Mouse (Mus musculus): ENCODE results near the gene Slc6a21. TPM values are rescaled to one million over a fixed set of nuclear protein-coding genes. Genes with fewer than 3 reads are reported as not detected.

Slc6a21 gene
- polyA plus RNA-seq, 1 experiment = not detected

DNA sequence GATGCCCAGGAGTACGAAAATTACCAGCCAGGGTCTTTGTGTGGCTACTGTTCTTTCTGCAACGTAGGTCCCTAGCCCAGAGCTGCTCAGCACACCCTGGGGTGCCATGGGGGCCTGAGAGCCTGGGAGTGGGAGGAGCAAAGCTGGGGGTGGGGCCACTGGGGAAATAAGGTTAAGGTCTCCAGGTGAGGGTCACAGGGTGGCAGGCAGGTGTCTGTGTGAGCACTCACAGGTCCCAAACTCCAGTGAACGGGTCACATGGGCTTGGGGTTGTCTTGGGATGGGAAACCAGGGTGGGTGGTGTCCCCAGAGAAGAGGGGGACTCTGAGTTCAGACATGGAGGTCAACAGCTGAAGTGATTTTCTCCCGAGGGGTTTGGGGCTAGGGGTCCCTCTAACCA lies 60.2 kb downstream of the Slc6a21 start:
- H3K9me3 ChIP-seq (ENCODE audit: control insufficient read depth, low read length) = no peaks in the 10 kb centered on the region
- no peaks in the 10 kb centered on the region for H3K36me3 ChIP-seq (ENCODE audit: control insufficient read depth)
- H3K4me3 ChIP-seq (replicated peaks) = no peak overlapping the region
- peaks cover 81% of the 10 kb centered on the region for H3K27me3 ChIP-seq (ENCODE audit: control insufficient read depth)
- peaks cover 59% of the 10 kb centered on the region for H3K4me1 ChIP-seq (ENCODE audit: control insufficient read depth)
- no peak for TF ChIP-seq GATA1 (IDR thresholded peaks at IDR 0.05; ENCODE audit: low read length)
- TF ChIP-seq TAL1 (IDR thresholded peaks at IDR 0.05; ENCODE audit: low read length) = no peak

DNA sequence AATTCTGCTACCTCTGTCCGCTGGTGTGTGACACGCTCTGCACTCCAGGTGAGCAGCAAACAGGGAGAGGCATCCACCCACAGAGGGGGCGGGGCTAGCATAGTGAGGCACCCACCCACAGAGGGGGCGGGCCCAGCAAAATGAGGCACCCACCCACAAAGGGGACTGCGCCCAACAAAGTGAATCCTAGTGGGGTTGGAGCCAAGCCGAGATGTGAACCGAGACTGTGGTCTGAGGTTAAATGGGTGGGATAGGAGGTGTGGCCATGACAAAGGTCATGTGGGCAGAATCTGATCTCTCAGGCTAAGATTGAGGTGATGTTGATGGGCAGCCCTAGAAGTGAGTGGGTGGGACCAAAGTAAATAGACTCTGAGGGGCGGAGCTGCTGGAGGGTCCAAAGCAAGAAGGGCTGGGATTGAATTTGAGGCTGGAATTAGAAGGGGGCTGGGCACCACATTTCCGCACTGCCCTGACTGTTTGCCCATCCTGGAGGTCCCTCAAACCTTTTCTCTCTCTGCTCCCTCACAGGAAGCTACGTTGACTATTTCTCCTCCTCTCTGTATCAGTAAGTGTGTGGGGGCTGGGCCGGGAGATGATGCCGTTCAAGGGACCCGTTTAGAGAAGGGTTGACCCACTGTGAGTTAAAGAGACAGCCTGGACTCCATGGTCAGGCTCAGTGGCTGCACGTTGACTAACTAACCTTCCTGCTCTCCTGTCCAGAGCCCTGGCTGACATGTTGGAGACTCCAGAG lies 61.0 kb downstream of the Slc6a21 start:
- no peaks in the 10 kb centered on the region for H3K36me3 ChIP-seq (ENCODE audit: control insufficient read depth)
- no peak for TF ChIP-seq GATA1 (IDR thresholded peaks at IDR 0.05; ENCODE audit: low read length)
- no peak for TF ChIP-seq TAL1 (IDR thresholded peaks at IDR 0.05; ENCODE audit: low read length)
- no peak overlapping the region for H3K4me3 ChIP-seq (replicated peaks)
- H3K4me1 ChIP-seq (ENCODE audit: control insufficient read depth) = peaks cover 54% of the 10 kb centered on the region
- H3K9me3 ChIP-seq (ENCODE audit: control insufficient read depth, low read length) = no peaks in the 10 kb centered on the region
- peaks cover 75% of the 10 kb centered on the region for H3K27me3 ChIP-seq (ENCODE audit: control insufficient read depth)

Other genes with a start within 250 kb of the Slc6a21 start
- gene Prr12, start 224.6 kb upstream of the Slc6a21 start, polyA plus RNA-seq (2012) = 1.6 and 2.9 TPM in 2 replicates
- gene Nosip, start 215.1 kb upstream of the Slc6a21 start, polyA plus RNA-seq (2012) = 12.5 and 14.9 TPM in 2 replicates
- 3.0 and 3.6 TPM in 2 replicates for gene Prrg2, start 214.8 kb upstream of the Slc6a21 start, polyA plus RNA-seq (2012)
- gene Rcn3, start 185.3 kb upstream of the Slc6a21 start, polyA plus RNA-seq (2012) = 0.86 and 0.91 TPM in 2 replicates
- gene Fcgrt, start 173.7 kb upstream of the Slc6a21 start, polyA plus RNA-seq (2012) = 1.0 TPM in 2 replicates
- gene Rps11, start 153.1 kb upstream of the Slc6a21 start, polyA plus RNA-seq (2012) = 22.2 and 23.5 TPM in 2 replicates
- gene Rpl13a, start 148.8 kb upstream of the Slc6a21 start, polyA plus RNA-seq (2012) = 438 and 543 TPM in 2 replicates
- not detected in 2 replicates for gene Gm45713, start 141.3 kb upstream of the Slc6a21 start, polyA plus RNA-seq (2012)
- 1.7 TPM in 2 replicates for gene Flt3l, start 141.1 kb upstream of the Slc6a21 start, polyA plus RNA-seq (2012)
- 6.2 and 7.2 TPM in 2 replicates for gene Pih1d1, start 123.2 kb upstream of the Slc6a21 start, polyA plus RNA-seq (2012)
- gene Aldh16a1, start 122.9 kb upstream of the Slc6a21 start, polyA plus RNA-seq (2012) = 13.5 and 16.3 TPM in 2 replicates
- 0.02 TPM in 1 of 2 replicates, not detected in the other for gene Slc17a7, start 113.6 kb upstream of the Slc6a21 start, polyA plus RNA-seq (2012)
- gene Gfy, start 97.9 kb upstream of the Slc6a21 start, polyA plus RNA-seq (2012) = not detected in 2 replicates
- gene Pth2, start 96.5 kb upstream of the Slc6a21 start, polyA plus RNA-seq (2012) = not detected in 2 replicates
- 0.05 TPM in 1 of 2 replicates, not detected in the other for gene Ccdc155, start 72.6 kb upstream of the Slc6a21 start, polyA plus RNA-seq (2012)
- 0.55 and 0.60 TPM in 2 replicates for gene Dkkl1, start 65.4 kb upstream of the Slc6a21 start, polyA plus RNA-seq (2012)
- gene Tead2, start 61.8 kb upstream of the Slc6a21 start, polyA plus RNA-seq (2012) = 0.06 and 0.10 TPM in 2 replicates
- gene Cd37, start 38.4 kb upstream of the Slc6a21 start, polyA plus RNA-seq (2012) = 0.70 and 1.2 TPM in 2 replicates
- gene Slc6a16, start 36.4 kb upstream of the Slc6a21 start, polyA plus RNA-seq (2012) = not detected in 2 replicates
- gene Trpm4, start 56.3 kb downstream of the Slc6a21 start, polyA plus RNA-seq (2012) = 0.02 and 0.04 TPM in 2 replicates
- gene Hrc, start 57.8 kb downstream of the Slc6a21 start, polyA plus RNA-seq (2012) = not detected in 2 replicates
- gene Ppfia3, start 89.5 kb downstream of the Slc6a21 start, polyA plus RNA-seq (2012) = 0.13 and 0.33 TPM in 2 replicates
- 0.18 TPM in 1 of 2 replicates, not detected in the other for gene Lin7b, start 93.1 kb downstream of the Slc6a21 start, polyA plus RNA-seq (2012)
- 68.0 and 79.6 TPM in 2 replicates for gene Snrnp70, start 118.2 kb downstream of the Slc6a21 start, polyA plus RNA-seq (2012)
- gene Kcna7, start 128.1 kb downstream of the Slc6a21 start, polyA plus RNA-seq (2012) = not detected in 2 replicates
- not detected in 2 replicates for gene Ntf5, start 136.2 kb downstream of the Slc6a21 start, polyA plus RNA-seq (2012)
- gene Lhb, start 143.3 kb downstream of the Slc6a21 start, polyA plus RNA-seq (2012) = not detected in 2 replicates
- gene Gys1, start 157.3 kb downstream of the Slc6a21 start, polyA plus RNA-seq (2012) = 0.09 and 0.12 TPM in 2 replicates
- gene Ruvbl2, start 160.6 kb downstream of the Slc6a21 start, polyA plus RNA-seq (2012) = 15.2 and 15.3 TPM in 2 replicates
- 3,659 and 3,743 TPM in 2 replicates for gene Ftl1, start 182.4 kb downstream of the Slc6a21 start, polyA plus RNA-seq (2012)
- 24.4 and 25.7 TPM in 2 replicates for gene Bax, start 189.4 kb downstream of the Slc6a21 start, polyA plus RNA-seq (2012)
- gene Tulp2, start 204.4 kb downstream of the Slc6a21 start, polyA plus RNA-seq (2012) = 0.03 and 0.08 TPM in 2 replicates
- not detected in 2 replicates for gene Gm45808, start 209.3 kb downstream of the Slc6a21 start, polyA plus RNA-seq (2012)
- gene Dhdh, start 211.3 kb downstream of the Slc6a21 start, polyA plus RNA-seq (2012) = 0.01 and 0.02 TPM in 2 replicates
- 54.7 and 66.6 TPM in 2 replicates for gene Nucb1, start 232.9 kb downstream of the Slc6a21 start, polyA plus RNA-seq (2012)
- 543 and 840 TPM in 2 replicates for gene Ppp1r15a, start 248.8 kb downstream of the Slc6a21 start, polyA plus RNA-seq (2012)
- gene Plekha4, start 248.8 kb downstream of the Slc6a21 start, polyA plus RNA-seq (2012) = 0.42 and 1.0 TPM in 2 replicates